Mouse (Mus musculus): ENCODE results near the gene Stk39.

DNA sequence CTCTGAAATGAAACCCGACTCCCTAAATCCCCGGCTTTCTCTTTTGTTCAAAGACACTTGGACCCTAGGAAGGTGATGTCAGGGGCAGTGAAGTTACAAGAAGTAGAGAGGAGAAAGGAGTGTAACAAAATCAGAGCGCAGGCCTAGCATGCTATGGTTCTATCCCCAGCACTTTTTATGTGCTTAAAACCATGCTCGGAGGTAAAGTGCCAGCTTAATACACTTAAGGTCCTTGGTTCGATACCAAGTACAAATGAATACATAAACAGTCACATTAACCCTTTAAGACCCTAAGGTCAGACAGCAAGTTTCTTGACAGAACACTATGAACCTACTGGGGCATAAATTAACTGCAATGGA, 463 bp upstream of the Stk39 start:
- no peak for TF ChIP-seq POLR2A (IDR thresholded peaks at IDR 0.05; ENCODE audit: borderline replicate concordance, extremely low read depth, low read depth, low read length)
- TF ChIP-seq CTCF (IDR thresholded peaks at IDR 0.05; ENCODE audit: insufficient read depth, low read length) = no peak

Data from lung, adult 2 months (tissue).